Mouse (Mus musculus) brain, adult 2 months (tissue): ENCODE data around the gene Zbtb48.

ENCODE experiments used
- DNase-seq: peaks from one replicate; pipeline ENCODE4 v3.0.0; 2011; ENCODE audit warnings: low read depth, low spot score

Gene Zbtb48

GRCm38 (mm10) chr4:152001335-152001734 lies 26.1 kb downstream of the Zbtb48 start:
- no peak for DNase-seq

GRCm38 (mm10) chr4:152000906-152001305 lies 26.6 kb downstream of the Zbtb48 start:
- peak; percentile 90 for DNase-seq

GRCm38 (mm10) chr4:151999481-151999880 lies 28.0 kb downstream of the Zbtb48 start:
- no peak for DNase-seq

GRCm38 (mm10) chr4:151997701-151998100 lies 29.8 kb downstream of the Zbtb48 start:
- DNase-seq: no peak

GRCm38 (mm10) chr4:151996951-151997222 lies 30.6 kb downstream of the Zbtb48 start:
- DNase-seq: no peak

DNA sequence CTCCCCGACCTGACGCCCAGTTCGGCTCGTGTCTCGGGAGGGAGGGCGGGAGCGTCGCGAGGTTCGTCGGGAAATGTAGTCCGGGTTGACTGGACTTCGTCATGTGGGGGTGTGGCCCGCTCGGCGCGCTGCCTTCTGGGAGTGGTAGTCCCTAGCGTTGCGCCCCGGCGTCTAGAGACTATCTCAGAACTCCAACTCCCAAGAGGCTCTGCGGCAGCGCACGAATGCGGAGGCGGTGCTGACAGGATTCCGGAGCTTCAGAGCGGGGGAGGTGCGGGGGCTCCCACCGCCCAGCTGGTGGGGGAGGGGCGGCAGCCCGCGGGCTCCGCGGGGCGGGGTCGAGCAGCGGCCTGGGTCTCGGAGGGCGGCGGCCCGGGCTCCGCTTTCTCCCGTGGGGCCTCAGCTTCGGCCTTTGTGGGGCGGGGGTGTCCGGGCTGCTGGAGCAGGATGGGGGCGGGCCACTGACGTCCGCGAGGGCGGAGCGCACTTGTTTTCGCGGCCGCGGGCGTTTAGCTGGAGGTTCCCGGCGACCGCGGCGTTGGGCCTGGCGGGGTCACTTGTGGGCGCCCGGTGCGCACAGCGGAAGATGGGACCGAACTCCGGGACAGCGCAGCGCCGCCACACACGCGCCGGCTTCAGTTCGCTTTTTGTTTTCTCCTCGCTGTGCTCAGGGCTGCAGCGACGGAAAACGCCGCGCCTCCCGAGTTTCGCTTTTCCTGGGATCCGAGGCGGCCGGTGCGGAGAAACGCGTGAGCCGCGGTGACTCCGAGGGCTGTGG lies 31.1 kb downstream of the Zbtb48 start, which contains the start of gene Phf13:
Phf13 (minus strand) TSS at position 86 of the 778 bp plus-strand sequence.
- peak; percentile 100 for DNase-seq

- no peak for DNase-seq
Observed at GRCm38 (mm10) chr4:151995371-151996172, 31.9 kb downstream of the Zbtb48 start.

DNA sequence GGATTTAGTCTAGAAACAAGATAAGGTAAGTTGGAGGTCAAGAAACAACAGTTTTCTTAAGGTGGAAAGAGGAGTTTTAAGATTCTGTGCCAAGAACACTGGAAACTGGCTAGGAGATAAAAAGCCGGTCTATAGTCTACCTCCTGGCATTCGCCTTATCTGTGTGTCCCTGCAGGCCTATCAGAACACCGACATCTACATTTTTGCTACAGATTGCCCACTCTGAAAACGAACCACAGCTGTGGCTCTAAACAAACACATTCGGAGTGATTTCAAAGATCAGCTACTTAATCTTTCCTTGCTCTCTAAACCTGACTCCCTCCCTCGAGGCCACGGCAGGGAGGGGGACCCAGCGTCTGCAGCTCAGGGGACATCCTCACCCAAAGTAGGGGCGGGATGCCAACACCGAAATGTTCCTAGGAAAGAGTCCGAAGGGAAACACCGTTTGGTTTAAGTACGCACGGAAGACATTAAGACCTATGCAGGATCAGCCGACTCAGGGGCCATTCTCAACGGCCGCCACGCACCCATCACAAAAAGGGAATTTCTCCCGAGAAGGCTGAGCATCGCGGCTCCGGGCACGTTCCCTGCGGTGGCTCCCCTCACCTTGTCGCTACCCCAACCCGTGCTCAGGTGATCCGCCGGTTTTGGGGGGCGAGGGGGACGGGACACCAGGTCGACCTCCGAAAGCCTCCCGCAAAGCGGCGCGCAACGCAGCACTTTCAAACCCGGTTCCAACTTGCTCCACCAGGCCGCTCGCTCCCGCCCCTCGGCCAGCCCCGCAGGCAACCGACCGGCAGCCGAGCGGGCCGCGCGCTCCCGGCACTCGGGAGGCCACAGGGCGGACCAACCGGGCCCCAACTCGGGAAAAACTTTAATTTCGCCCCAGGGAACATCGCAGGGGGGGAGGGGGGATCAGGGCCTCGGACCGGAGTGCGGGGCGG lies 33.0 kb downstream of the Zbtb48 start:
- DNase-seq: no peak

GRCm38 (mm10) chr4:151993035-151993434 lies 34.4 kb downstream of the Zbtb48 start:
- no peak for DNase-seq

- no peak for DNase-seq
Observed at GRCm38 (mm10) chr4:151992091-151992490, 35.4 kb downstream of the Zbtb48 start.

DNA sequence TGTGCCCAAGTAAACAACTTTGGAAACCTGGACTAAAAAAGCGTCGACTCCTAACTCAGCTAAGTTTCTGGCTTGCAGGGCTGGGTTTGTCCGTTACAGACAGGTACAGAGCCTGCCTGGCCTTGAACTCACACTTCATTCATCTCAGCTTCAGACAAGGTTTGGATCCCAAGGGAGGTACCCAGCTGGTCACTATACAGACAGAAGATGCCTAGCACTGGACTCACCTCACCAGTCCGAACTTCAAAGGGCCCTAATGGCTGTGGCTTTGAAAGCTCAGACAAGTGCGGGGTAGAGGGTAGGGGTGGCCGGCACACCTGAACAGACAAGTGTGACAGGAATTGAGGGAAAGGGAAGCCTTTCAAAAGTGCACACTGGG lies 38.4 kb downstream of the Zbtb48 start:
- no peak for DNase-seq

- peak; percentile 84 for DNase-seq
Observed at GRCm38 (mm10) chr4:151988342-151989109, 38.9 kb downstream of the Zbtb48 start, which contains the start of gene Thap3. Gene Thap3 (minus strand): TSS chr4:151988997.

- peak; percentile 64 for DNase-seq
Observed at GRCm38 (mm10) chr4:151988014-151988341, 39.5 kb downstream of the Zbtb48 start.

GRCm38 (mm10) chr4:151986650-151987049 lies 40.8 kb downstream of the Zbtb48 start:
- no peak for DNase-seq

DNA sequence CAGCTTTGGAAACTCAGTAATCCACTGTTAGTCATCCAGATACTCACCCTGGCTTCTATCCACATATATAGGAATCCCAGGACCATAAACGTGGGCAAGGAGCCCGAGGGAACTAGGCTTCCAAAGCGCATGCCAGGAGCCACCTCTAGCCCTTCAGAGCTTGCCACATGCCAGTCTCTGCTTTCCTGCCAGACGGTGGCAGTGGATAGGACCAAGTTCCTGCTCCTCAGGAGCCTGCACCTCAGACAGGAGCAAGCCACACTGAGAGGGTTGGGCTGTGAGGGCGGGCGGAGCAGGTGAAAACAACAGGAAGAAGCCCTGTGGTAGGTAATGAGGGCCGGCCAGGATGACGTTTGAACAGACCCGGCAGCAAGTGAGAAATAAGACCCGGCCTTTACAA lies 41.6 kb downstream of the Zbtb48 start:
- peak; percentile 89 for DNase-seq

- no peak for DNase-seq
Observed at GRCm38 (mm10) chr4:151983560-151983959, 43.9 kb downstream of the Zbtb48 start.

- no peak for DNase-seq
Observed at GRCm38 (mm10) chr4:151983043-151983442, 44.4 kb downstream of the Zbtb48 start.

DNA sequence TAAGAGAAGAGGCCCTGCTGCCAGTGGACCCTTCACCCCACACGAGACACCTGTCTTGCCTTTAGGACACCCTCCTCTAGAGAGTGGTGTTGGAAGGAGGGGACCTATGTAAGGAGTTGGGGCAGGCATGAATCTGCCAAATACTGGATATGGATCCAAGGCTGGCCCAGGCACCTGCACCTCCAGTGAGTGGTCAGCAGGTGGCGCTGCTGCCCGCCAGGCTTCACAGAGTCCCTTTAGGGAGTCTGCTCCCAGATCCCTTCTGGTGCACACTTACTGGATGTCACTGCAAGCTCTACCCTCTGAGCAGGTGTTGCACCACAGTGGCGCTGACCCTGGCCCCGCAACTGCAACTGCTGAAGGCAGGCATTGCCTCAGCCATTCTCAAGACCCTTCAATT lies 46.1 kb downstream of the Zbtb48 start:
- peak; percentile 86 for DNase-seq

- DNase-seq: peak; percentile 33
Observed at GRCm38 (mm10) chr4:151980699-151981098, 46.8 kb downstream of the Zbtb48 start.

DNA sequence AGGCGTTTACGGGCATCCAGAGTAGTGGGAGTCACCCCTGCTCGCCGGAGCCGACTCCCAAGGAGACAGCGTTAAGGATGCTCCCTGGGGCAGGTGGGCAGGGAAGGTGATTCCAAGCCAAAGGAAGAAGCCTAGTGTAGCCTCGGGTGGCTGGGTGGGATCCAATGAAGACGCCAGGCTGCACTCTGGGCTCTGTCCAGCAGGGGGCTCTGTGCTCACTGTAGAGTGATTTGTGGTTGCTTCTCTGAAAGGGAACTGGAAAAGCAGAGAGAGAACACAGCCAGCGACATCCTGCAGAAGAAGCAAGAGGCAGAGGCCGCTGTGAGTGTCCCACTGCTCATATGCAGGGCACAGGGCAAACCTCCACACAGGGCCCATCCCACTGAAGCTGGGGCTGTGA lies 49.7 kb downstream of the Zbtb48 start:
- peak; percentile 85 for DNase-seq

DNA sequence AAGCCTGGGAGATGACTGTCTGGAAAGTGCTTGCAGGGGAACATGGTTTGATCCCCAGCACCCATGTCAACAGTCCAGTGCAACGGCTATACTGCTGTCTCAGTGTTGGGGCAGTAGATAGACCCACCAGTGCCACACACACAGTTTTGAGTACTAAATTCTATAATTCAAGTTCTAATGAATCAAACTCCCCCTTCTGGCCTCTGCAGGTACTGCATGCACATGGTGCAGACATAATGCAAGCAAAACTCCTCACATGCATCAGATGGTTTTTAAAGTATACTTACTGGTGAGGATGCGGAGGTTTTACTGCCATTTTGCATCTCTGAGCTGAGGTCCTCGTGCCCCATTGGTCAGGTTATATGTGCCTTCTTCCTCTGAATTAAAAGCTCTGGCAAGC lies 52.0 kb downstream of the Zbtb48 start:
- no peak for DNase-seq
